Mouse (Mus musculus) thymus, adult 18-20 months (tissue): Measurements from ENCODE around the gene Hoxa2.

ENCODE experiments used
- DNase-seq, 2 experiments: peaks; one replicate each; pipeline ENCODE4 v3.0.0; 2022; ENCODE audit warnings: mixed read lengths in 2 of 2

The Hoxa2 gene

DNA sequence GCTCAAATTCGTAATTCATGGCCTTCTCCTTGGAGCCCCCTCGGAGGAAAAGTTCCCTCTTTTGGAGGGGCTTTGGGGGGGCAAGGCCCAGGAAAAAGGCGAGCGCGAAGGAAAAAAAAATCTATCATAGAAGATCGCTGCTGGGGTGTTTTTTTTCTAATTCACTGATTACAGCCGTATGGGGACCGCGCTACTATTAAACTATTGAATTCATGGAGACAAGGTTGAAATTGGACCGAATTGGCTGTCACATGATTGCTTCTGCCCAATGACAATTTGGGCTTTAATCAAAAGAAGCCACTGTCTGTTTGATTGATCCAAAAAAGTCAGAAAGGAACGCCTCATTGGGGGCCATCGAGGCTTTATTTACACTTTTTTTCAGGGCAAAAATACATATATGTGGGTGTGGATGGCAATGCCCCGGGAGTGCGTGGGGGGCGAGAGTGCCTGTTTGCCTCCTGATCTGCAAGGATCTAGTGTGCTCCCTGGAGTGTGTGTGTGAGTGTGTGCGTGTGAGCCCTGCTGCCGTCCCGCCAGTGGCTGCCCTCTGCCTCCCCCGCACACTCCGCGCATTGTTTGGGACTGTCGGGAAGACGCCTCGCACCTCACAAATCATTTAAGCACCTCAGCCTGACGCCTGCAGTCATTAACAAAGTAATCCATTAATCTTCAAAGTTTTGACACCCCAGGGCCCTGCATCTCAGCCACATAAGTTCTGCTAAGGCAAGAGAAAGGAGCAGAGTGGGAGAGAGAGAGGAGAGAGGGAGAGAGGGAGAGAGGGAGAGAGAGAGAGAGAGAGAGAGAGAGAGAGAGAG, at the start of gene Hoxa2:
Gene Hoxa2 (minus strand): TSS at position 206 of the 815 bp plus-strand sequence.
- DNase-seq = no peak

DNA sequence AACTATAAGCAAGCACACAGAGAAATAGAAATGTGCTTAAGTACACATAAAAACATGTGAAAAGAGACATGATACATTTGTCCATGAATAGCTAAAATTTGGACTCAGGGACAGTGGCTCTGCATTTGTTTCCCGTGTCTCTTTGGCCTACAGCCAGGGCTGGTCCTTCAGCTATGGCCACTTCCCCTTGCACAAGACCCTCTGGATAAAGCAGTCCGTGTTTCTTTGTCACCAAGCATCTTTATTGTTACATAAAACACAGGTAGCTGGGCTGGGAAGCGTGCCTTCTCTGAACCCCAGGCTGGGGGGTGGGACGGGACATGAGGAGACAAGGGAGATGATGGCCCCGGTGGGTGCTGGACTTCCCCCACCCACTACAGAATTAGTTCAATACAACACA, 49.6 kb upstream of the Hoxa2 start:
- DNase-seq = no peak

DNA sequence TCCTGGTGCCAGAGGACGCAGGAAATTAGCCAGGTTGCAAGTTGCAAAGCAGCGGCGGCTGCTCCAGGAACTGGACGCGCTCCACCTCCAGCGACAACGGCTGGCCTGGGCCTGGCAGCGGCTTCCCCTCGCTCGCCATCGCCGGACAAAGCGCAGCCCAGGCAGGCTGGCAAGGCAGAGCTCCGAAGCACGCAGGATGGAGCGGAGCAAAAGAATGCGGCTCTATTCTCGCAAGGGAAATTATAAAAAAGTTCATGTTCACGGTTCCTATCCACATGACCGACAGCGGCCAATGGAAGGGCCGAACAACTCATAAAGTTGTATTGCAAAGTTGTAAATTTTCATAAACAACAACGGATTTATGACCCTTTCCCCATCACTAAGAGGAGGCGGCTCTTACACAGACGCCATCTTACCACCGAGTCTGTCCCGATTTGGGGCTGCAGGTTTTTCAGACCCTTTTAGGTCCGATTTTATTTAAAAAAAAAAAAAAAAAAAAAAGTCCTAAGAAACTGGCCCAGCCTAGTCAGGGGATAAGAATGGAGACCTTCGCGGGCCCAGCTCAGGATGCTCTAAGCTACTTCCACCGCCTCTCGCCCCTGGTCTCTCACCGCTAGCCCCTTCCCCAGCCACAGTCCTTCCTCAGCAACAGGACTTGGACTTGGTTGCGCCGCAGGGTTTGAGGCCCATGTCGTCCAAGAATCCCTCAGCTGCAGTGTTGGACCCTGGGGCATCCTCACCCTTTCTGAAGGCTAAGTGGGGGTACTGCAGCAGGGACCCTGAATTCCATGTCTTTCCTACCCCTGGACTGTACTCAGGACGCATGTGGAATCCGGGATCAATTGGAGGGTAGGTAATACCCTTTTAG, 48.7 kb upstream of the Hoxa2 start, which contains the start of the genes Hoxa3 and Gm28308:
Gene Hoxa3 (minus strand): TSS at position 218 of the 868 bp plus-strand sequence.
Gene Gm28308 (minus strand): TSS at position 221 of the 868 bp plus-strand sequence.
- DNase-seq = no peak

DNA sequence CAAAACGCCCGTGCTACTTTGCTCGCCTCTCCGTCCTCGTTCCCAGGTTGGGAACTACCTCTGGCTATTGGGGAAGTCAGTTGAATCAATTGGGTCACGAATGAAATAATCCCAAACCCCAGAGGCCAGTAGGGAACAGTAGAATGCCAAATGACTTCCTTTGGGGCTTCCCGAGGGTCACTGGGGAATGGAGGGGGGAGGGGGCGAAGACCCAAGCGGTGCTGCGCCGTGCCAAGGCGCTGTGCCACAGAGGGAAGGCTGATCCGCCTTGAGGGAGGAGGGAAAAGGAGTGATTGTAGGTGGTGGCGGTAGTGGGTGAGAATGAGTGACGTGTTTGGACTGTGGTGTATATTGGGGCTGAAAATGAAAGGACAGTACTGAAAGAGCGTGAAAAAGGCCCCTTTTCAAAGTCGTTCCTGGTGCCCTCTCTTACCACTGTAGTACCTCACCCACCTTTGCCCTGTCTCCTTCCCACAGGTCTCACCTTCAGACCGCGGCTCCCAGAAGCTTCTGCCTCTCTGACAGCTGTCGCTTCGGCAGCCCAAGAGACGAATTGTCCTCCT, 48.0 kb upstream of the Hoxa2 start:
- DNase-seq = no peak

DNA sequence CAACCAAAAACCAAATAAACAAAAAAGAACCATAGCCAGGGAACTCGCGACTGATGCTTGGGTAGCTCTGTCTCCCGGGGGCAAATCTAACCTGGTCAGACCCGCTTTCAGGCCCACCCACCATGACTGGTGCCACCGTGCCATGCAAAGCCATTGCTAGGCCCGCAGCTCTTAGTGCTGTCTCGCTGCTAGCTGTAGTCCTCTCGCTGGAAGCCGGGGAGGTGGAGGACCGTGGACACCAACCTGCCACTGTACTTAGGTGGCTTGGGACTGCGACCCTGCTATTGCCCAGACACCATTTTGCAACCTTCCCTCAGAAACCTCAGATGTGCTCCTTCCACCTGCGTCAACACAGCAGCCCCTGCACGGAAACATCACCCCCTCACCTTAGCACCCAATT, 47.3 kb upstream of the Hoxa2 start:
- DNase-seq = no peak

DNA sequence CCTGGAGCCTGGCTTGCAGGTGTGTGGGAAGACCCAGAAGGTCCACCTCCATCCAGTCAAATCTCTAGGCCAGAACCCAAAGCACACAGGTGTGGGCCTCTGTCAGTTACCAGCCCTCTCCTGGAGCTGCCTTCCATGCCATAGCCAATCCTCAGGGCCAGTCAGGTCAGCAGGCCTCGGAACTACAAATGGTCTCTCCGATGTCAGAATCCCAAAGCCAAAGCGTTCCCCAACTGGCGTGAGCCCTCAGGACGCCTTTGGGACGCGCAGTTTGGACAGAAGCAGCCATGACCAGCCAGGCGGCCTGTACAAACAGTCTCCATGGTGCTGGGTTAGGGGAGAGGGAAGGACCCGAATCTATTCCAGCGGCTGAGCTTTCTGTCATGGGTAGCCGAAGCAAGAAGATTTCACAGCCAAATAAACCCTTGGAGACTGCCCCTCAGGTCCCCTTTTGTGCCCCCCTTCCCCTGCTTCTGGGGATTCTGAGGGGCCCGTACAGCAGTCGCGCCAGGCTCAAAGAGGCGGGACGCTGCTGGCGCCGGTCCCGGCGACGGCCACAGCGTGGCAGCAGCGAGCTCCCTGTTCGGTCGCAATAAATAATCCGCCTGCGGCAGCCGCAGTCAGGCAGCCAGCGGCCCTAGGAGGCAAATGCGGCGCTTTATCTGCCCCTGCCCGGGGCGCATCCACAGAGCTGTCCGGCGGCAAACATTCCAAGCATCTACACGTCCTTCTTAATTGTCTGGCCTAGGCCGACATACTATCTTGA, 46.7 kb upstream of the Hoxa2 start:
- peak in 1 of 2 experiments; percentile 43 for DNase-seq

DNA sequence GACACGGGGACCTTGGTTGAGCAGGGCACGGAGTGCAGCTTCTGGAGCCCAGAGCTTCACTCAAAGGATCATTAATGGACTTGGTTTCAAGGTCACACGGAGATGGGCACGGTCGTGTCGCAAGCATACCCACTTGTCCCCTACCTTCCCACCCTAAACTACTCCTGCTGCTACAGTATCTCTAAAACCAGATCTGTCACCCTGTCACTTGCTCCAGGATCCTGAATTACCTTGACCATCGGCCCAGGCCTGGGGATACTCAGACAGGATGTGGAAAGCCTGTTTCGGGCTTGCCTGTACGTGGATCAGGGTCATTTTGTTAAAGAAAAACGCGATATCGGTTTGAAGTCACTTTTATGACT, 45.0 kb upstream of the Hoxa2 start:
- no peak for DNase-seq

DNA sequence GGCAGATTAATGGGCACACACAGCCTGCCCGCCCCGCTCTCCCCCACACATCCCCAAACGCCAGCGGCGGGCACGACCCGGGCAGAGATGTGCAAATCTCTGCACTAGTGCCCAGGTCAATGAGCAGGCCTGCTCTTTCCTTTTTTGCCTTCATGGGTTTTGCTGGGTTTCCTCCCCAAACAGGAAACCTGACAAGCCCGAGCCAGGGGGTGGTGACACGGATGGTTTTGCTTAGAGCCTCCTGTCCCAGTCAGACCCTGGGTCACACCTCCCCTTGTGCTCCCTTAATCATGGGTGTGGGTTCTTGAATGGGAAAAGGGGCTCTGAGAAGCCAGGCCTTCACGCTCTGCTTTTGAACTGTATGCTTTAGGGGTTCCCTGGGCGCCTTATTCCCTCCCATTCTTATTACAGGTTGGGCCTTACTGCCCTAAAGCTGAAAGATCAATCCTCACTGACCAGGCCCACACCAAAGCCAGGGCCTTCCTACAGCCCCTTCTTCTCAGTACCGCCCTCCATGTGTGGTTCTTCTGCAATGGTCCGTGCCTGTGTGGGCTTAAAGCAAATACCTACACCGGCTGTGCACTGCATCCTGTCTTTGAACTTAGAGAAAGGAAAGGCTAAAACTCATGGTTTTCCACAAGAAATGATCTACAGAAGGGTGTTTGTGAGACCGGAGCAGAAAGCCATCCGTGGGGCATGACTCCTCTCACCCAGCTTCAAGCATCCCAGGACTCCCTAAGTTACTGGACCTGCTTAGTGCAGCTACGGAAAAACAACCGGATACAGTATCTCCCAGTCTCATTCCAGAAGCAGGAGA, 44.4 kb upstream of the Hoxa2 start:
- DNase-seq = no peak

DNA sequence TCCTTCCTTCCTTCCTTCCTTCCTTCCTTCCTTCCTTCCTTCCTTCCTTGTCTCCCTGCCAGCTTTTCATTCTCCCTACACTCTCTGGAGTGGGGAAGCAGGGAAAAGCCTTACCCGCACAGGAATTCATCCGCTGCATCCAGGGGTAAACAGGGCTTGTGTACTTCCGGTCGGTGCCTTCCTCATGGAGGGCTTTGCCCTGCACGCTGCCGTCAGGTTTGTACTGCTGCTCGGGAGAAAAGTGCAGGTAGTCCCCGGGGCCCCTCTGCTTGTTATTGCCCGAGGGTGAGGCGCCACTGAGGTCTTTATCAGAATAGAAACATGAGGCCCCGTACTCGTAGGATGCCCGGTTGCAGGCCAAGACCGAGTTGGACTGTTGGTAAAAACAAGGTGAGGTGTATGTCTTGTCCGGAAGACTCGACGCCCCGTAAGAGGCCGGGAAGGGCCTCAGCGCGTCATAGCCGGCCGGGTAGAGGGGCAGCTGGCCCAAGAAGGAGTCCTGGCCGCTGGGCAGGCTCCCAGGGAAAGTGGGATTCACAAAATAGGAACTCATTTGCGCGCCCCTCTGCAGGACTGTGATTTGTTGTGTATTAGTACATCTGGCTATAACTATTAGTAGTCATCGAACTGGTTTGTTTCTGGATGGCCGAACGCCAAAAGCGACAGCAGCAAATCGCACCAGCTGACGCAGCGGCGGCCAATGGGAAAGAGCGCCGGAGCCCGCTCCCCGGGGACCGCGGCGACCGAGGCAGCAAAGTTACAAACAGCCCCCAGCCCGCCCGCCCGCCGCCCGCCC, 43.6 kb upstream of the Hoxa2 start, which contains the start of gene Hoxa6:
Gene Hoxa6 (minus strand): TSS at position 651 of the 796 bp plus-strand sequence.
- DNase-seq = no peak

DNA sequence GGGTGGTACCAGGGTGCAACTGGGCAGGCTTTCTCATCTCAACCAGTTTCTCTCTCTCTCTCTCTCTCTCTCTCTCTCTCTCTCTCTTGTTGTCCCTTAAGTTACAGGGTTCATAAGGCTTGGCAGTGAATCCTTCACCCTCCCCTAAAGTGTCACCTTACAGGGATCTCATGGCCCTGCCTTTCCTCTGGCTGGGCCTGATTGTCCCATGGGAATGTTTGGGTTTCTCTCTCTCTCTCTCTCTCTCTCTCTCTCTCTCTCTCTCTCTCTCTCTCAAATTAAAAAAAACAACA, 43.0 kb upstream of the Hoxa2 start:
- no peak for DNase-seq

DNA sequence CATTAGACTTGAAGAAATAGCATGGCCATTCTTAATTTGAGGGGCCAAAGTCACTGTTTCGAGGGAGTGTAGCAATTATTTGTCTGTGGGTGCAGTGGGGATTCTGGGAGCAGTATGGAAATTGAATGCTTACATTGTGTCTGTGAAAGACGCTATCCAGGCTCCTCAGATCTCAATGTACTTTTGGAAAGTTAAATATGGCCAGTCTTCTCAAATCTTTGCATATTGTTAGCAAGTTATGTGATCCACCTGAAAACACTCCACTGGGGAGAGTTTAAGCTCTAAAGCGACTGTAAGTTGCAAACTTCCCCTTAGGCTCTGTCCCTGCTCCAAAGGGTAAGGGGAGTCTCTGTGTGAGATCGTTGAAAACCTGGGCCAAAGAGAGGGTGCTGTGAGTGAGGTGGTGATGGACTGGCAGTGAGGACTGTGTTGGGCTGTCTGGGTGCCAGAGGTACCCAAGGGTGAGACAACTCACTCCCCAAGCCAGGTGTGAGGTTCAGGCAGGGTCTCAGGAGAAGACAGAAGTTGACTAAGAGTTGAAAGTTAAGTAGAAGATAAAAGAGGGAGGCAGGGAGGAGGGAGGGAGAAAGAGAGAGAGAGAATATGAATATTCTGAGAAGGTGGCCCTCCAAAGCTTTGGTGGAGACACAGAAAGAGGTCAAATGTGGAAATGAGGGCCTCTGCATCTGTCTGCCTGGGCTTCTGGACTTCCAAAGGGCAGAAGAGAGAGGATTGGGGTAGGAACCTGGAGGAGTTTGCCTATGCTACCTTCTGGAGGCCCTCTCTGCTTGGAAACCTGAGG, 42.5 kb upstream of the Hoxa2 start:
- DNase-seq = no peak

DNA sequence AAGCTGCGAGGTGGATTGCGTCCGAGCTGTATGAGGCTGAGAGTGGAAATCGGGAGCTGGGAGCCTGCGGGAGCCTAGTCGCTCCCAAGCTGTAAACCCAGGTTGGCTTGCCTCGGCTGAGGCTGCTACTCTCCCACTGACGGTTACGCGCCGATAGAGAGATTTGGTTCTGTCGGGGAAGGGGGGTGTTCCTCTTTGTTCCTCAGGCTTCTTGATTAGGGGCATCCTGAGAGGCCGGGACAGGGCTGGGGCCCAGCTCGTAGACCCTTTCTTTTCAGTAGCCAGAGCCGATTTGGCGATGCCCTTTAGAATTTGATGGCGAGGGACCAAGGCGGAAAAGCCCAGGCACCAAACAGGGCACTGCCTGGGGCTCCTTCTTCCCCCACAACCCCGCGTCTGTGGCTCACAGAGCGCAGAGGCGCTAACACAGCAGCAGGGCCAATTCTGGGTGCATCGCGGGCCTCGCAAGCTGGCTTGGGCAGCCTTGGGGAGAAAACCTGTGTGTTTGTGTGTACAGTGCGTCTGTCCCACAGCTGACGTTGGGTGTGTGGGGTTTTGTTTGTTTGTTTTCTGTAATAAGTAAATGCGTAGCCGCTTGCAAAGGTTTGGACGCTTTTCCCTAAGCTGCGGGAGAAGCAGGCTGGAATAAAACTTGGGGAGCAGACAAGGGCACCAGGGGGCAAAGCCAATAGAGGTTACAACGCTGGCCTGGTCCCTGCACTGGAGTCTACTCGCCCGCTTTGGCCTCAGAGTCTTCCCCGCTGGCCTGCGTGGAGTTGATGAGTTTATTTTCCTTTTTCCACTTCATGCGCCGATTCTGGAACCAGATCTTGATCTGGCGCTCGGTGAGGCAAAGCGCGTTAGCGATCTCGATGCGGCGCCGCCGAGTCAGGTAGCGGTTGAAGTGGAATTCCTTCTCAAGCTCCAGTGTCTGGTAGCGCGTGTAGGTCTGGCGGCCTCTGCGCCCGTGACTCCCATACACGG, 41.3 kb upstream of the Hoxa2 start:
- DNase-seq = no peak

DNA sequence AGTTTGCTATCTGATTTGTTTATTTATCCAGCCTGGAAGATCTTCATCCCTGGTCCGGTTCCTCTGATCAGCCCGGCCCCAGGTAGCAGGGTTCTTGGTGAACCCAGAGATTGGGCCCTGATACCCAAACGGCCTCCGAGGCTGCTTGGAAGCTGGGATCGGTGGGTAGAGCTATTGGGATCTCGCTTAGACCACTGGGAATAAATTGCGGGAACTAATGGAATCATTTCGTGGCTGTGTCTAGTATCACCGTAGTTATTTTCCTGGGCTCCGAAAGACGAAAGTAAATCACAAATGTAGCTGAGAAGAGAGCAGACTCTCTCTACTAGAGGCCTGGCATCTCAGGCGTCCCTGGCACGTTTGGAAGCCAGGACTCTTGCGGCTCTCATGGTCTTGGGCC, 40.6 kb upstream of the Hoxa2 start:
- no peak for DNase-seq

DNA sequence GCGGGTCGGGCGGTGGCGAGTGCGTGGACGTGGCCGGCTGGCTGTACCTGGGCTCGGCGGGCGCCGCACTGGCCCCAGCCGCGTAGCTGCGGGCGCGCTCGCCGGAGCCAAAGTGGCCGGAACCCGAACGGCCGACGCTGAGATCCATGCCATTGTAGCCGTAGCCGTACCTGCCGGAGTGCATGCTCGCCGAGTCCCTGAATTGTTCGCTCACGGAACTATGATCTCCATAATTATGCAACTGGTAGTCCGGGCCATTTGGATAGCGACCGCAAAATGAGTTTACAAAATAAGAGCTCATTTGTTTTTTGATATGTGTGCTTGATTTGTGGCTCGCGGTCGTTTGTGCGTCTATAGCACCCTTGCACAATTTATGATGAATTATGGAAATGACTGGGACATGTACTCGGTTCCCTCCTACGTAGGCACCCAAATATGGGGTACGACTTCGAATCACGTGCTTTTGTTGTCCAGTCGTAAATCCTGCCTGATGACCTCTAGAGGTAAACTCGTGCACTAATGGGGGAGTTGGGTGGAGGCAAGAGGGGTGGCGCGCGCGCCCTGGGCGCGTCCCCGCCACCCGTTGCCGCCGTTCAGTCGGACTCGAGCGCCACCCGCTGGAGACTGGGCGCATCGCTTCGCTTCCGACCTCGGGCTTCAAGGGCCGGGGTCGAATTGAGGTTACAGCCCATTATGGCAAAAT, 39.6 kb upstream of the Hoxa2 start, which contains the start of gene Hoxa5:
Gene Hoxa5 (minus strand): TSS at position 538 of the 703 bp plus-strand sequence.
- no peak for DNase-seq

DNA sequence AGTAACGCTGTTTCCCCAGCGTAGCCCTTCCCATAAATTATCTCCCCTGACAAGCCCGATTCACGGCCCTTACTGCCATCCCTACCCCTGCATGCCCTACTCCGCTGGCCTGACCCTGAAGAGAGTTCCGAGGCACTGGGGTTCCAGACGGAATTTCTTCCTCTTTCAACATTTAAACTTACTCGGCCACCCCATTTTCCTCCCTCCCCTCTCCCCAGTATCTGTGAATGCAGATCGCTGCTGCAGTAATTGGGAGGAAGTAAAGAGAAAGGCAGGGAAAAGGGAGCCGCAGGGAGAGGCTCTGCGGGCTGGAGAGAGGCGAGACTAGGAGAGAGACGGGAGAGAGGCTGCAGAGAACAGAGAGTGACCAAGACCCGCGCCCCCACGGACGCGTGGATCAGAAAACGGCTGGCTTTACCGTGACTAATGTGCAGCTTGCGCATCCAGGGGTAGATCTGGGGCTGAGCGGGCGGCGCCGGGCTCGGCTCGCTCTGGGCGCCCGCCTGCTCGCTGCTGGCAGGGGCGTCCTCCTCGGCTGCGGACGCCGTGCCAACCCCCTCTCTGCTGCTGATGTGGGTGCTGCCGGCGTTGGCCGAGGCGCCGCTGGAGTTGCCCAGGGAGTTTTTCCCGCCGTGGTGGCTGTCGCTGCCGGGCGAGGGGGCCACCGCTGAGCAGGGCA, 38.9 kb upstream of the Hoxa2 start:
- no peak for DNase-seq

DNA sequence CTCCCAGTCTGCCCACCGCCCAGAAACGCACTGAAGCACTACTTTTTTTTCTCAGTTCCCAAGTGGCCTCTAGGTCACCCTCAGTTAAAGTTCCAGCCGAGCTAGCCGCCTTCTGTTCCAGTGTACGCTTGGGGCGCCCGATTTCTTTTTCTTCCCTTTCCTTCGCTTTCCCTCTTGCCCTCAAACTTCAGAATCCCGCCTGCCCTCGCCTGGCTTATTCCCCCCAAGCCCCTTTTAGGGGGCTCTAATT, 38.4 kb upstream of the Hoxa2 start:
- no peak for DNase-seq

DNA sequence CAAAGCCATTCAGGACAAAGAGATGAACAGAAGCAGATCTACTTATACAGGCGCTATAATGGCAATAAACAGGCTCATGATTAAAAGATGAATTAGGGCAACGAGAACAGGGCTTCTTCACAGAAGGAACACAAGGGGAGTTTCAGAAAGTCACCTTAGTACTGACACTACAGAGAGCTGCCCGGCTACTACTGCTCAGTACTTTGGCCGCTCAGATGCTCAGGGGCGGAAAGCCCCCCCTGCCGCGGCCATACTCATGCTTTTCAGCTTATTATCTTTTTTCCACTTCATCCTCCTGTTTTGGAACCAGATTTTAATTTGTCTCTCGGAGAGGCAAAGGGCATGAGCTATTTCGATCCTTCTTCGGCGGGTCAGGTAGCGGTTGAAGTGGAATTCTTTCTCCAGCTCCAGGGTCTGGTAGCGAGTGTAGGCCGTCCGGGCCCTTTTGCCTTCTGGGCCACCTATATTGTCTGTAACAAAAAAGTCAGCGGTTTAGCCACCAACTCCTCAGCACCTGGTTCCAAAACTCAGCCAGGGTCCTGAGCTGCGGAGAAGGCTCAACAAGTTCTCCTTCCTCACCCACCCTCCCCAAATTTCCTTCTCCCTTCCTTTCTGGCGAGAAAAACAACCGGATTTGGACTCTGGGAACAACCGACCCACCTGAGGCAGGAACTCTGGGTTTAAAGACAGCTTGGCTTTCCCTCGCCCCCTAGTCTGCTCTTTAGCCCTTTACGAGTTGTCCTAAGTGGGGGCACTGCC, 37.9 kb upstream of the Hoxa2 start:
- no peak for DNase-seq
